Mouse (Mus musculus): ENCODE data around the gene Vps54.

DNA sequence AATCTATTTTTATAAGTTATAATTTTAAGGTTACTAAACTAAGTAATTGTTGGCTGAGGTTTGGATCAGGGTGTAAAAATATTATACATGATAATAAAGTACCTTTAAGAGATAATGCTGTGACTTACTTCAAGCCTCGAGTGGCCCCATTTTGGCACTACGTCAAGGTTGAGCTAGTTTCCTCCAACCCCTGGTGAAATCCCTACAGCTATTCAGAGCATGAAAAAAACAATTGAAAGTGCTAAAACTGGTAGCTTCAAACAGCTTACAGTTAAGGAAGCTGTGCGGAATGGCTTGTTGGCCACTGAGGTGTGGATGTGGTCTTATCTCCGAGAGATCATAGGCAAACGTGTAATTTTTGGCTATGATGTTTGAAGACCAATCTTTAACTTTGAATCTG, 56.4 kb downstream of the Vps54 start:
- TF ChIP-seq EP300 (optimal IDR thresholded peaks at IDR 0.05) (no peak), CTCF (IDR thresholded peaks at IDR 0.05; ENCODE audit: low read depth) (no peak)
